Mouse (Mus musculus) limb, embryonic 14.5 days (tissue): ENCODE data around the gene Akap2. TPM values are rescaled to one million over a fixed set of nuclear protein-coding genes. Genes with fewer than 3 reads are reported as not detected.

ENCODE experiments used
- ATAC-seq: fragments of 200-750 bp; cut with Nextera tagmentation; 2 replicates; pipeline ENCODE4 v1.8.0; 2017; ENCODE audit warnings: low read depth, moderate number of reproducible peaks, moderate TSS enrichment; ENCODE audit not compliant: low FRiP score
- DNase-seq: peaks from one replicate; pipeline ENCODE4 v3.0.0-alpha.2; 2015; ENCODE audit warnings: low spot score
- H3K27ac ChIP-seq: fragments of 300-500 bp; sonication (generic); replicated peaks from 2 replicates; pipeline ENCODE4 v1.5.1; 2014; ENCODE audit warnings: low read depth, mild to moderate bottlenecking, low read length, moderate library complexity, mixed read lengths
- H3K27me3 ChIP-seq: fragments of 300-500 bp; sonication (generic); 2 replicates; pipeline ENCODE4 v1.6.1; 2014; ENCODE audit warnings: low read length, mixed read lengths; ENCODE audit not compliant: control insufficient read depth, insufficient read depth
- H3K36me3 ChIP-seq: fragments of 300-500 bp; sonication (generic); 2 replicates; pipeline ENCODE4 v1.6.1; 2014; ENCODE audit warnings: mild to moderate bottlenecking, low read length, moderate library complexity, mixed read lengths; ENCODE audit not compliant: control insufficient read depth, insufficient read depth
- H3K4me1 ChIP-seq: fragments of 300-500 bp; sonication (generic); 2 replicates; pipeline ENCODE4 v1.6.1; 2014; ENCODE audit warnings: antibody characterized with exemption, low read length, mixed read lengths; ENCODE audit not compliant: control insufficient read depth, insufficient read depth
- H3K4me2 ChIP-seq: fragments of 300-500 bp; sonication (generic); replicated peaks from 2 replicates; pipeline ENCODE4 v1.6.1; 2014; ENCODE audit warnings: low read depth, mild to moderate bottlenecking, low read length, moderate library complexity; ENCODE audit not compliant: severe bottlenecking
- H3K4me3 ChIP-seq: fragments of 300-500 bp; sonication (generic); replicated peaks from 2 replicates; pipeline ENCODE4 v1.5.1; 2014; ENCODE audit warnings: low read length
- H3K9ac ChIP-seq: fragments of 300-500 bp; sonication (generic); 2 replicates; pipeline ENCODE4 v1.6.1; 2014; ENCODE audit warnings: mild to moderate bottlenecking, low read depth, low read length, moderate library complexity; ENCODE audit not compliant: severe bottlenecking
- H3K9me3 ChIP-seq: fragments of 300-500 bp; sonication (generic); 2 replicates; pipeline ENCODE4 v1.6.1; 2016; ENCODE audit warnings: low read length; ENCODE audit not compliant: control insufficient read depth
- POLR2A ChIP-seq: fragments of 200-500 bp; IDR thresholded peaks from 2 replicates; pipeline ENCODE4 v1.8.0; 2012; ENCODE audit warnings: inconsistent platforms, mild to moderate bottlenecking, moderate library complexity, borderline replicate concordance; ENCODE audit not compliant: insufficient read depth, insufficient read length; ENCODE audit errors: extremely low read depth
- WGBS: fragments of 180-500 bp; shearing (Covaris S2); extraction: QIAGEN DNeasy Blood & Tissue Kit; methylation state at CpG from one replicate; pipeline ENCODE4 v1.1.7; 2014; 5-methylcytosine and 5-hydroxymethylcytosine counted together
- polyA plus RNA-seq, 2 experiments: library from polyadenylated mRNA; depleted of rRNA in 1 of 2; stranded (reverse) in 1 of 2; unstranded in 1 of 2; fragments of >200 nt; fragmentation: Nextera tagmentation in 1 of 2; extraction: Ambion mirVana in 1 of 2; gene quantifications; 2 replicates each; pipeline versions ENCODE4 v1.2.1 to v1.2.3; 2012 to 2014

Akap2 gene
- polyA plus RNA-seq, 2 experiments, result 23.6 to 27.6 TPM

GRCm38 (mm10) chr4:57782549-57783390 is 65.3 kb downstream of the Akap2 start:
- DNase-seq, result no peak
- Histone ChIP-seq H3K27me3 (0 out of 2 replicates have a peak, but pooled peaks cover 11% of the 10 kb centered on the region), H3K4me1 (peaks cover 29% of the 10 kb centered on the region), H3K27ac (no peak overlapping the region), H3K36me3 (no peaks in the 10 kb centered on the region), H3K4me3 (peak overlapping the region; percentile 39), H3K9ac (peak overlapping the region; percentile 36), H3K9me3 (no peaks in the 10 kb centered on the region), H3K4me2 (peak overlapping the region; percentile 74)
- TF ChIP-seq POLR2A, result no peak
- 5% methylated on average over 33 of the region's 33 CpGs for WGBS
- no peak for ATAC-seq

GRCm38 (mm10) chr4:57783391-57783770 is 65.9 kb downstream of the Akap2 start:
- Histone ChIP-seq H3K4me3 (peak overlapping the region; percentile 39), H3K9ac (0 out of 2 replicates have a peak overlapping the region, but pooled peaks have one; percentile 36)
- ATAC-seq, result no peak

GRCm38 (mm10) chr4:57783853-57784600 is 66.6 kb downstream of the Akap2 start:
- Histone ChIP-seq H3K4me1 (peaks cover 29% of the 10 kb centered on the region), H3K9ac (no peak overlapping the region), H3K4me3 (no peak overlapping the region), H3K4me2 (no peak overlapping the region), H3K36me3 (no peaks in the 10 kb centered on the region), H3K9me3 (no peaks in the 10 kb centered on the region), H3K27ac (no peak overlapping the region), H3K27me3 (0 out of 2 replicates have a peak, but pooled peaks cover 11% of the 10 kb centered on the region)
- ATAC-seq, result no peak
- WGBS, result 80% methylated on average over 11 of the region's 11 CpGs
- TF ChIP-seq POLR2A, result no peak
- no peak for DNase-seq

More at GRCm38 (mm10) chr4:57783391-57783770, 65.9 kb downstream of the Akap2 start:
- DNase-seq, result no peak
- WGBS, result 29% methylated on average over 9 of the region's 9 CpGs
- Histone ChIP-seq H3K9me3 (no peaks in the 10 kb centered on the region), H3K4me2 (peak overlapping the region; percentile 74), H3K36me3 (no peaks in the 10 kb centered on the region), H3K27ac (no peak overlapping the region), H3K27me3 (0 out of 2 replicates have a peak, but pooled peaks cover 11% of the 10 kb centered on the region), H3K4me1 (peaks cover 29% of the 10 kb centered on the region)
- no peak for TF ChIP-seq POLR2A

- H3K4me1 ChIP-seq, result 0 out of 2 replicates have a peak, but pooled peaks cover 2% of the 10 kb centered on the region
- no peaks in the 10 kb centered on the region for H3K9me3 ChIP-seq
- WGBS, result 67% methylated on average over 5 of the region's 5 CpGs
- no peak overlapping the region for H3K4me3 ChIP-seq
- TF ChIP-seq POLR2A, result no peak
- ATAC-seq (no peak), DNase-seq (no peak)
- no peak overlapping the region for H3K4me2 ChIP-seq
- H3K9ac ChIP-seq, result no peak overlapping the region
- H3K36me3 ChIP-seq, result no peaks in the 10 kb centered on the region
- no peak overlapping the region for H3K27ac ChIP-seq
- H3K27me3 ChIP-seq, result 0 out of 2 replicates have a peak, but pooled peaks cover 4% of the 10 kb centered on the region
Observed at GRCm38 (mm10) chr4:57788709-57789108, 71.3 kb downstream of the Akap2 start.

GRCm38 (mm10) chr4:57789118-57789517 is 71.7 kb downstream of the Akap2 start:
- no peak for TF ChIP-seq POLR2A
- no peak for ATAC-seq
- Histone ChIP-seq H3K27ac (no peak overlapping the region), H3K9me3 (no peaks in the 10 kb centered on the region), H3K4me2 (no peak overlapping the region), H3K27me3 (0 out of 2 replicates have a peak, but pooled peaks cover 2% of the 10 kb centered on the region), H3K4me1 (peaks cover 4% of the 10 kb centered on the region; the same call in 1 of the 2 replicates), H3K9ac (no peak overlapping the region), H3K36me3 (no peaks in the 10 kb centered on the region), H3K4me3 (no peak overlapping the region)
- DNase-seq, result no peak
